Mouse (Mus musculus) lung, postnatal 0 days (tissue): Measurements from ENCODE around the gene Bcl2. TPM values are rescaled to one million over a fixed set of nuclear protein-coding genes. Genes with fewer than 3 reads are reported as not detected.

ENCODE experiments used
- ATAC-seq: fragments of 200-750 bp; cut with Nextera tagmentation; 2 replicates; pipeline ENCODE4 v1.8.0; 2017; ENCODE audit warnings: moderate library complexity
- DNase-seq: peaks from one replicate; pipeline ENCODE4 v3.0.0-alpha.2; 2016; ENCODE audit warnings: low spot score
- H3K27ac ChIP-seq: fragments of 300-500 bp; sonication (generic); 2 replicates; pipeline ENCODE4 v1.5.1; 2014; ENCODE audit warnings: antibody characterized with exemption, mild to moderate bottlenecking, low read length, mixed read lengths
- H3K27me3 ChIP-seq: fragments of 300-500 bp; sonication (generic); replicated peaks from 2 replicates; pipeline ENCODE4 v1.6.1; 2014; ENCODE audit warnings: low read length, mixed read lengths; ENCODE audit not compliant: insufficient read depth
- H3K36me3 ChIP-seq: fragments of 300-500 bp; sonication (generic); 2 replicates; pipeline ENCODE4 v1.6.1; 2014; ENCODE audit warnings: low read length, mixed read lengths; ENCODE audit not compliant: insufficient read depth
- H3K4me1 ChIP-seq: fragments of 300-500 bp; sonication (generic); 2 replicates; pipeline ENCODE4 v1.6.1; 2014; ENCODE audit warnings: antibody characterized with exemption, low read depth, low read length, mixed read lengths; ENCODE audit not compliant: insufficient read depth
- H3K4me2 ChIP-seq: fragments of 300-500 bp; sonication (generic); replicated peaks from 2 replicates; pipeline ENCODE4 v1.6.1; 2014; ENCODE audit warnings: low read depth, mild to moderate bottlenecking, low read length, moderate library complexity, mixed read lengths
- H3K4me3 ChIP-seq: fragments of 300-500 bp; sonication (generic); 2 replicates; pipeline ENCODE4 v1.5.1; 2014; ENCODE audit warnings: low read depth, low read length
- H3K9ac ChIP-seq: fragments of 300-500 bp; sonication (generic); replicated peaks from 2 replicates; pipeline ENCODE4 v1.6.1; 2014; ENCODE audit warnings: low read depth, mild to moderate bottlenecking
- H3K9me3 ChIP-seq: fragments of 300-500 bp; sonication (generic); 2 replicates; pipeline ENCODE4 v1.6.1; 2016; ENCODE audit warnings: low read length, mixed read lengths
- CTCF ChIP-seq: IDR thresholded peaks from 2 replicates; pipeline ENCODE4 v1.5.1; 2016; ENCODE audit warnings: antibody characterized with exemption, mild to moderate bottlenecking
- EP300 ChIP-seq: IDR thresholded peaks from 2 replicates; pipeline ENCODE4 v1.6.1; 2016; ENCODE audit warnings: antibody characterized with exemption, mild to moderate bottlenecking, control low read depth
- WGBS: fragments of 180-500 bp; shearing (Covaris S2); extraction: QIAGEN DNeasy Blood & Tissue Kit; methylation state at CpG from one replicate; pipeline ENCODE4 v1.1.7; 2014; 5-methylcytosine and 5-hydroxymethylcytosine counted together
- polyA plus RNA-seq: library from polyadenylated mRNA; unstranded; fragments of >200 nt; fragmentation: Nextera tagmentation; extraction: Ambion mirVana; gene quantifications from 2 replicates; pipeline ENCODE4 v1.2.1, GENCODE M21; 2015

The Bcl2 gene
- polyA plus RNA-seq, 1 experiment from 2014 or later = 5.7 TPM

DNA sequence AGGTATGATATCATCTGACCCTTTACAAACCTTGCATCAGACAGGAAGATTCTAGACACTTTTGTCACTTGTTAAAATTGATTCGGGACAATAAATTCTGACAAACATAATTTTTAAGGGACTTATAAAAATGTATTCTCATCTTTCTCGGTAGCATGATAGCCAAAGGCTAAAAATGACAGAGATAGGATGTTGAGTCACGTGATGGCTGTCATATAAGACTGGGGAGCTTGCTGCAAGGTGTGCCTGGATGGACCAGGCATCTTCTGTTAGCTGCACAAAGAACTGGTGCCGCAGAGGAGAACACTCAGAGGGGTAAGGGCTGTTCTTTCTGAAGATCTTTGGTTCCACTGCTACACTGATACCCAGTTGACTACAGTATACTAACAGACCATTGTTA is 112.8 kb downstream of the Bcl2 start:
- no peak overlapping the region for H3K4me2 ChIP-seq
- no peak for ATAC-seq
- no peaks in the 10 kb centered on the region for H3K36me3 ChIP-seq
- no peaks in the 10 kb centered on the region for H3K9me3 ChIP-seq
- WGBS = 85% methylated on average over 4 of the region's 4 CpGs
- no peak for DNase-seq
- H3K9ac ChIP-seq = no peak overlapping the region
- no peaks in the 10 kb centered on the region for H3K27me3 ChIP-seq
- H3K4me1 ChIP-seq = 0 out of 2 replicates have a peak, but pooled peaks cover 3% of the 10 kb centered on the region
- H3K27ac ChIP-seq = no peak overlapping the region
- no peak for TF ChIP-seq CTCF
- no peak overlapping the region for H3K4me3 ChIP-seq

DNA sequence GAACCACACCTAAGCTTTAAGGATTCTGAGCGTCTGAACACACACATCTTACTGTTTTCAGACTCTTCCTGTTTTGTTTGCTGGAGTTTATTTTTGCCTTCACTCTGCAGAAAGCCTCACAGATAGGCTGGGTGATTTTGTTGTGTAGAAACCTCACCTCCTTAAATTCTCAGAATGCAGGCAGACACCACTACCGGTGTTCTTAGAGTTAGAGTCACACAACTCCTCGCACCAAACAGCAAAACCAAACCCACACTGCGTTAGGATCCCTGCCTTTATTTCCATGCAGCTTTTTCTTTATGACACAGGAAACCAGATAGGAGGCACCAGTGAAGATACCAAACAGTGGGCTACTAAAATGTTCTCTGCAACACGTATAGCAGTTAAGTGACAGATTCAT is 113.2 kb downstream of the Bcl2 start:
- ATAC-seq = no peak
- H3K4me3 ChIP-seq = no peak overlapping the region
- TF ChIP-seq CTCF (no peak), EP300 (no peak)

GRCm38 (mm10) chr1:106598292-106598583 is 115.8 kb downstream of the Bcl2 start:
- DNase-seq (no peak), ATAC-seq (no peak)
- no peaks in the 10 kb centered on the region for H3K27me3 ChIP-seq
- no peaks in the 10 kb centered on the region for H3K4me1 ChIP-seq
- no peak overlapping the region for H3K4me3 ChIP-seq
- TF ChIP-seq CTCF = no peak
- TF ChIP-seq EP300 = no peak
- no peaks in the 10 kb centered on the region for H3K9me3 ChIP-seq
- no peak overlapping the region for H3K27ac ChIP-seq
- H3K9ac ChIP-seq = no peak overlapping the region
- no peaks in the 10 kb centered on the region for H3K36me3 ChIP-seq
- H3K4me2 ChIP-seq = no peak overlapping the region
- WGBS = 87% methylated on average over 2 of the region's 2 CpGs

More for the DNA sequence above, 113.2 kb downstream of the Bcl2 start:
- Histone ChIP-seq H3K9ac (no peak overlapping the region), H3K27ac (no peak overlapping the region), H3K36me3 (no peaks in the 10 kb centered on the region), H3K27me3 (no peaks in the 10 kb centered on the region), H3K4me1 (0 out of 2 replicates have a peak, but pooled peaks cover 3% of the 10 kb centered on the region), H3K4me2 (no peak overlapping the region), H3K9me3 (no peaks in the 10 kb centered on the region)
- no peak for DNase-seq
- 72% methylated on average over 5 of the region's 5 CpGs for WGBS

GRCm38 (mm10) chr1:106597575-106598291 is 116.3 kb downstream of the Bcl2 start:
- H3K4me1 ChIP-seq = no peaks in the 10 kb centered on the region
- no peaks in the 10 kb centered on the region for H3K9me3 ChIP-seq
- no peak for ATAC-seq
- TF ChIP-seq CTCF (no peak), EP300 (no peak)
- DNase-seq = no peak
- WGBS = 84% methylated on average over 5 of the region's 5 CpGs
- no peaks in the 10 kb centered on the region for H3K27me3 ChIP-seq
- no peak overlapping the region for H3K9ac ChIP-seq
- no peak overlapping the region for H3K4me3 ChIP-seq
- no peaks in the 10 kb centered on the region for H3K36me3 ChIP-seq
- H3K27ac ChIP-seq = no peak overlapping the region
- no peak overlapping the region for H3K4me2 ChIP-seq

DNA sequence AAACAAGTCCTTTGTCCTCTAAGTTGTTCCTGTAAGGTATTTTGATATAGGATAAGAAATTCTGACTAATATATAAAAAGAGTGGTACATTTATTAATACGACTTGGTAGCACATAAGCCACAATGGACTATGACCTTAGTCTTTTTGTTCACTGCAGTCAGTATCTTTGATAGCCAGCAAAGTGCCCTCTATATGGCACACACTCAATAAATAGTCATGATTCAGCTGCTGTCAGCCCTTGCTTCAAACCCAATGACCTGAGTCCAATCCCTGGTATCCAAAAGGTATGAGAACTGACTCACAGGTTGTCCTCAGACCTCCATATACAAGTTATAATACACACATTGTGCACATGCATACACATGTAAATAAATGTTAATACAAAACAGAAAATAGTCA is 117.7 kb downstream of the Bcl2 start:
- no peak for ATAC-seq
- no peak overlapping the region for H3K4me3 ChIP-seq
- no peak overlapping the region for H3K4me2 ChIP-seq
- DNase-seq = no peak
- no peaks in the 10 kb centered on the region for H3K27me3 ChIP-seq
- H3K36me3 ChIP-seq = no peaks in the 10 kb centered on the region
- H3K27ac ChIP-seq = no peak overlapping the region
- no peaks in the 10 kb centered on the region for H3K9me3 ChIP-seq
- H3K9ac ChIP-seq = no peak overlapping the region
- WGBS = 93% methylated on average over 1 of the region's 1 CpGs
- TF ChIP-seq CTCF = no peak
- no peak for TF ChIP-seq EP300
- no peaks in the 10 kb centered on the region for H3K4me1 ChIP-seq

DNA sequence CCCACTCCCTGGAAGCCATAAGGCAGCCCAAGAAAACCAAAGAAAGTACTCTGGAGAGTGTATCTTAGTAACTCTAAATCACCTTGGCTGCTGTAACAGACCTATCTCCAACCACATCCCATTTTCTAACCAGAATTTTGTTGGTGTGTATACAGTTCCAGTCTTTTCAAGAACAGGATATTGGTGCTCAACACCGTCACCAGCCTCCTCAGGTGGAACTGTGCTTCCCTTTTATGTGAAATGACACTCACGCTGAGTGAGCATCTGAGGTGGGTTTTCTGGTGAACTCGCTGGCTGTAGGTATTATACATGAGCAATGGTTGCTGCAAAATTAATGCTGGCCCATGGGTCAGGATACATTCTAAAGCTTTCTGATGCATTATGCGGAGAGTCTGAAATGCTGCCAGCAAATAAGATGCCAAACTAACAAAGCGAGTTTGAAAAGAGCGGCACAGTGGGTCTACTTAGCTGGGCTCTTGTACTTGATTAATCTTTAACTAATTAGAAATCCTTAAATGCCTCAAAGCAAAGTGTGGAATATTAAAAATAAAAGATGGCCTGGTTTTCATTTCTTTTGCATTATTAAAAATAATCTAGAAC is 118.7 kb downstream of the Bcl2 start:
- ATAC-seq = no peak
- no peak overlapping the region for H3K9ac ChIP-seq
- no peak overlapping the region for H3K4me2 ChIP-seq
- WGBS = 70% methylated on average over 6 of the region's 6 CpGs
- H3K4me3 ChIP-seq = no peak overlapping the region
- no peak for DNase-seq
- no peak overlapping the region for H3K27ac ChIP-seq
- no peak for TF ChIP-seq CTCF
- no peak for TF ChIP-seq EP300
- H3K9me3 ChIP-seq = no peaks in the 10 kb centered on the region
- no peaks in the 10 kb centered on the region for H3K27me3 ChIP-seq
- H3K4me1 ChIP-seq = no peaks in the 10 kb centered on the region
- H3K36me3 ChIP-seq = no peaks in the 10 kb centered on the region
